Mouse (Mus musculus) megakaryocyte, embryonic 14.5 days (primary cell): ENCODE measurements at regions not wholly inside any gene's neighbourhood (a gene's known extent, or its start where the extent isn't known, plus 50 kb on each side); places are given as distances from the start of the nearest gene placed in this dataset.

Experiments used
- H3K27me3 ChIP-seq: replicated peaks from 2 replicates; pipeline ENCODE3; 2012; ENCODE audit warnings: inconsistent platforms
- H3K36me3 ChIP-seq: replicated peaks from 2 replicates; pipeline ENCODE3; 2012; ENCODE audit warnings: low read length, inconsistent platforms, mixed read lengths
- H3K4me1 ChIP-seq: 2 replicates; pipeline ENCODE4 v1.6.1; 2012; ENCODE audit warnings: inconsistent platforms
- H3K4me3 ChIP-seq: replicated peaks from 2 replicates; pipeline ENCODE3; 2012; ENCODE audit warnings: moderate library complexity, mild to moderate bottlenecking, inconsistent platforms
- H3K9me3 ChIP-seq: 2 replicates; pipeline ENCODE4 v1.6.1; 2012; ENCODE audit warnings: inconsistent platforms
- FLI1 ChIP-seq: IDR thresholded peaks from 2 replicates; pipeline ENCODE4 v1.6.1; 2012; ENCODE audit warnings: low read length, inconsistent platforms, mixed read lengths
- GATA1 ChIP-seq: IDR thresholded peaks from 3 replicates; pipeline ENCODE4 v1.6.1; 2012; ENCODE audit warnings: mixed read lengths, low read length, inconsistent platforms, borderline replicate concordance

GRCm38 (mm10) chr13:107810802-107811192 lies 233.4 kb upstream of the Smim15 start:
- H3K4me1 ChIP-seq = peaks cover 48% of the 10 kb centered on the region
- no peaks in the 10 kb centered on the region for H3K27me3 ChIP-seq
- TF ChIP-seq GATA1 (no peak), FLI1 (no peak)
- peak overlapping the region; percentile 47 for H3K4me3 ChIP-seq
- H3K36me3 ChIP-seq = peaks cover 33% of the 10 kb centered on the region
- no peaks in the 10 kb centered on the region for H3K9me3 ChIP-seq

GRCm38 (mm10) chr13:107810060-107810801 lies 234.0 kb upstream of the Smim15 start:
- Histone ChIP-seq H3K4me1 (peaks cover 48% of the 10 kb centered on the region), H3K9me3 (no peaks in the 10 kb centered on the region), H3K4me3 (peak overlapping the region; percentile 47), H3K36me3 (peaks cover 36% of the 10 kb centered on the region), H3K27me3 (no peaks in the 10 kb centered on the region)
- no peak for TF ChIP-seq GATA1
- no peak for TF ChIP-seq FLI1

- Histone ChIP-seq H3K4me3 (no peak overlapping the region), H3K9me3 (no peaks in the 10 kb centered on the region; the same call in 1 of the 2 replicates), H3K4me1 (peaks cover 43% of the 10 kb centered on the region), H3K36me3 (peaks cover 48% of the 10 kb centered on the region), H3K27me3 (no peaks in the 10 kb centered on the region)
- no peak for TF ChIP-seq GATA1
- TF ChIP-seq FLI1 = no peak
Observed at GRCm38 (mm10) chr13:107808961-107809360, 235.3 kb upstream of the Smim15 start.

GRCm38 (mm10) chr13:107804418-107804817 lies 239.8 kb upstream of the Smim15 start:
- Histone ChIP-seq H3K27me3 (no peaks in the 10 kb centered on the region), H3K36me3 (peaks cover 41% of the 10 kb centered on the region), H3K4me3 (no peak overlapping the region), H3K9me3 (no peaks in the 10 kb centered on the region; the same call in 1 of the 2 replicates), H3K4me1 (peaks cover 20% of the 10 kb centered on the region)
- TF ChIP-seq FLI1 (no peak), GATA1 (no peak)

- no peak overlapping the region for H3K4me3 ChIP-seq
- H3K9me3 ChIP-seq = no peaks in the 10 kb centered on the region
- H3K36me3 ChIP-seq = peaks cover 12% of the 10 kb centered on the region
- H3K4me1 ChIP-seq = peaks cover 46% of the 10 kb centered on the region
- TF ChIP-seq FLI1 = no peak
- TF ChIP-seq GATA1 = no peak
- no peaks in the 10 kb centered on the region for H3K27me3 ChIP-seq
Observed at GRCm38 (mm10) chr13:107799199-107799945, 244.9 kb upstream of the Smim15 start.

- Histone ChIP-seq H3K36me3 (peaks cover 7% of the 10 kb centered on the region), H3K9me3 (no peaks in the 10 kb centered on the region), H3K4me3 (no peak overlapping the region), H3K27me3 (no peaks in the 10 kb centered on the region), H3K4me1 (peaks cover 57% of the 10 kb centered on the region)
- TF ChIP-seq GATA1 (no peak), FLI1 (no peak)
Observed at GRCm38 (mm10) chr13:107798144-107798543, 246.1 kb upstream of the Smim15 start.

- H3K9me3 ChIP-seq = no peaks in the 10 kb centered on the region
- peaks cover 62% of the 10 kb centered on the region for H3K4me1 ChIP-seq
- TF ChIP-seq GATA1 (no peak), FLI1 (no peak)
- H3K4me3 ChIP-seq = no peak overlapping the region
- H3K36me3 ChIP-seq = peaks cover 8% of the 10 kb centered on the region
- no peaks in the 10 kb centered on the region for H3K27me3 ChIP-seq
Observed at GRCm38 (mm10) chr13:107795516-107795915, 248.7 kb upstream of the Smim15 start.

GRCm38 (mm10) chr13:107791770-107792169 lies 252.5 kb upstream of the Smim15 start:
- Histone ChIP-seq H3K9me3 (no peaks in the 10 kb centered on the region), H3K4me1 (peaks cover 52% of the 10 kb centered on the region), H3K4me3 (no peak overlapping the region), H3K36me3 (peaks cover 27% of the 10 kb centered on the region), H3K27me3 (no peaks in the 10 kb centered on the region)
- no peak for TF ChIP-seq FLI1
- TF ChIP-seq GATA1 = no peak

- H3K4me1 ChIP-seq = peaks cover 46% of the 10 kb centered on the region
- H3K9me3 ChIP-seq = no peaks in the 10 kb centered on the region
- no peaks in the 10 kb centered on the region for H3K27me3 ChIP-seq
- TF ChIP-seq GATA1 = no peak
- TF ChIP-seq FLI1 = no peak
- peaks cover 72% of the 10 kb centered on the region for H3K36me3 ChIP-seq
- H3K4me3 ChIP-seq = no peak overlapping the region
Observed at GRCm38 (mm10) chr13:107784971-107785370, 259.3 kb upstream of the Smim15 start.

GRCm38 (mm10) chr13:107781741-107782140 lies 262.5 kb upstream of the Smim15 start:
- no peaks in the 10 kb centered on the region for H3K27me3 ChIP-seq
- peaks cover 78% of the 10 kb centered on the region for H3K36me3 ChIP-seq
- H3K9me3 ChIP-seq = no peaks in the 10 kb centered on the region
- TF ChIP-seq GATA1 = no peak
- TF ChIP-seq FLI1 = no peak
- H3K4me1 ChIP-seq = peaks cover 45% of the 10 kb centered on the region
- no peak overlapping the region for H3K4me3 ChIP-seq
